Mouse (Mus musculus): ENCODE data around the gene Cdc42se2.

The Cdc42se2 gene

GRCm38 (mm10) chr11:54701848-54702247 lies 85.6 kb downstream of the Cdc42se2 start:
- DNase-seq: no peak

- DNase-seq: no peak
Observed at GRCm38 (mm10) chr11:54699972-54700371, 87.5 kb downstream of the Cdc42se2 start.

GRCm38 (mm10) chr11:54698636-54699035 lies 88.8 kb downstream of the Cdc42se2 start:
- DNase-seq: no peak

DNA sequence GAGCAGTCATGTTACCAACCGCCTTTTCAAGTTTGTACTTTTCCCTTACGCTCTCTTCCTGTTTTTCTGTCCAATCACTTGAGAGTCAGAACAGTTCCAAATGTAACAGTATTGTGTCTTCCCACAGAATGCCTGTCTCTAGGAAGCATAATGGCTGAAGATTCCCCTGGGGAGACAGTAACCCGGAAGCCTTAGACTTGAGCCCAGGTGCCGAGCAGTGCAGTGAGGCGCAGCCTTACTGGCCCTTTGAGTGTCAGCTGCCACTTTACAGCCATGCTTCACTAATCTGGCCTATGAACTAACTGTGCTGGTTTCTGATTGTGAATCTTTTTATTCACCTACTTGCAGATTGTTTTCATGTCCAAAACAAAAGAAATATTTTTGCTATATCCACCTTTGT lies 89.9 kb downstream of the Cdc42se2 start:
- no peak for DNase-seq

- DNase-seq: no peak
Observed at GRCm38 (mm10) chr11:54695951-54696350, 91.5 kb downstream of the Cdc42se2 start.

GRCm38 (mm10) chr11:54694291-54694690 lies 93.2 kb downstream of the Cdc42se2 start:
- no peak for DNase-seq

DNA sequence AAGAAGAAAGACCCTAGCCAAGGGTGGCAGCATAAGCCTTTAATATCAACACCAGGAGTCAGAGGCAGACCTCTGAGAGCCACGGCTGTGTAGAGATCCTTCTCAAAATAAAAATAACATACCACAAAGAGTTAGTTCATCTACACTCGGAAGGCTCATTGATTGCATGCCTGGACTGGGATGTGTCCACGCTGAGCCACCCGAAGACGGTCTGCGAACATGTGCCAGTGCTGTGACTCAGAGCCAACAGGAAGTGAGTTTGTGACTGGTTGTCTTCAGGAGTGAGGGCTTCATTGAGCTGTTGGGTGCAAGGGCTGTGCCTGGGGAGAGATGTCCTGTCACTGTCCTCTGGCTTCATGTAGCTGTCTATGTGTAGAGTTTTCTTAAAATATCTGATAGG lies 93.8 kb downstream of the Cdc42se2 start:
- DNase-seq: no peak

GRCm38 (mm10) chr11:54691179-54691578 lies 96.3 kb downstream of the Cdc42se2 start:
- peak; percentile 48 for DNase-seq

DNA sequence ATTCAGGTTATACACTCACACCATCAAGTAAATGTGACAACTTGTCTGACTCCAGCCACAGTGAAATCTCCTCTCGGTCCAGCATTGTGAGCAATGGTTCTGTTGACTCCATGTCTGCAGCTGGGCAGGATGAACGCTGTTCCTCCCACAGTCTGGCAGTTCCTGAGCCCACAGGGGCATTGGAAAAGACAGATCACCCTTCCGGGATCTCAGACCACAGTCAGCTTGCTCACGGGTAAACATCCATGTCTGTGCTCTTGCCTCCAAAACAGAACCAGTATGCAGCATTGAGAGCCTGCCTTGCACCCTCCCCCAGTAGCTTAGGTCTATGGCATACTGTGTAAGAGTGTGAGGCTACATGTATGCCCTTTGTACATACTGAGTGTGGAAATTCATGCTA lies 97.3 kb downstream of the Cdc42se2 start:
- DNase-seq: no peak

DNA sequence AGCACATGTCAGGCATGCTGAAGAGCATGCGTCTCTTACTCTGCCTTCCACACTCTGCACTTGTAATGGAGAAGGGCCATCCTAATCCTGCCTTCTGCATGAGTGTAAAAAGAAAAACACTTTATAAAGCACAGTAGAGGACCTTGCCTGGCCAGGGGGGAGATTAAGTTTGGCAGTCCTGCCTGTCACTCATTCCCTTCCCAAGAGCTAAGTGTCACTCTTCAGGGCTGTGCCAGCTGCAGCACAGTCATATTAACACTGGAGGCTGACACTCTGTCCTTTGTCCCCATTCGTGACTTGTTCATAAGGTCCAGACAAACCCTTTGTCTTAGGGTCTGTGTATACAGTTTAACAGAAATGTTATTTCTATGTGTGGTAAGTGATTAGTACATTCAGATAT lies 102.6 kb downstream of the Cdc42se2 start:
- no peak for DNase-seq

DNA sequence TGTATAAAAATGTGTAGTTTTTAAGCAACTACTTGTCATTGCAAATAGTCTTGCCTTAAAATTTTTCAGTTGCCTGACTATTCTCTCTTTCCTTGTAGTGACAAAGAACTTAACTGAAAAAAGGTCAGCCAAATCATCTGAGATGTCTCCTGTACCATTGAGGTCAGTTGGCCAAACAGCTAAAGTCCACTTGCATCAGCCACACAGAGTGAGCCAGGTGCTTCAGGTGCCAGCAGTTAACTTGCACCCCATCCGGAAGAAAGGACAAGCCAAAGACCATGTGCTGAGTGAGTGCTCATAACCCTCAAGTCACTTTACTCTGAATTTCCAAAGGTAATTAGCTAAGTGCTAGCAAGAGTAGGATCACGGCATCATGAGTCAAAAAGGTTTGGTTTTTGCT lies 108.3 kb downstream of the Cdc42se2 start:
- no peak for DNase-seq

DNA sequence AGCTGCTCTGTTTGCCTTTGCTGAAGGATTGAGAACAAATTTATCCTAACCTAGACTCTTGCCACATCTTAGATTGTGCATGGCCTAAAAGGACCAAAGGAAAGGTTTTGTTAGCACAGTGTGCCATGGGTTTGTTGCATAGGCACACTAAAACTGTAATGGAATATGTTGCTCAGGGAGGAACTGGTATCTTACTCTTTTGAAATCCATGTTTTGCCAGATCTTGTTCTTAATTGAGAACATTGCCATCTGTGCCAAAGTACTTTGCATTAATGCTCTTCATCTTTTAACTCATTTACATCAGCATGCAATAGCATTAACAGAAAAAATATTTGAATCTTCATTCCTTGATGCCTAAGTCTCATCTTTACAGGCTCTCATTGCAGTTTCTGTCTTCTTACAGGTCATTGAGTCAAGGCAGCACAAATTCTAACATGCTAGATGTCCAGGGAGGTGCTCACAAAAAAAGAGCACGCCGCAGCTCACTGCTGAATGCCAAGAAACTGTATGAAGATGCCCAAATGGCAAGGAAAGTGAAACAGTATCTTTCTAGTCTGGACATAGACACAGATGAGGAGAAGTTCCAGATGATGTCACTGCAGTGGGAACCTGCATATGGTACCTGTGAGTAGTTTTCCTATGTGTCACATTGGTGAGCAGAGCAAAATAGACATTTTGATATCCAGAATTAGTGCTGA lies 111.5 kb downstream of the Cdc42se2 start:
- no peak for DNase-seq

GRCm38 (mm10) chr11:54673575-54674298 lies 113.7 kb downstream of the Cdc42se2 start:
- DNase-seq: no peak

All from lung, postnatal 14 days (tissue).